Comparison of ENCODE assay signal across 9 mouse cellular contexts in genomic region chr6:77075396-77076376, GRCm38 (mm10).
DNase-seq lines count a peak whose midpoint lies in the region; ATAC-seq and TF ChIP-seq lines count a peak whose summit lies in the region.
"Had no signal": no experiment of that assay in that cellular context is flagged by ENCODE, and none has a peak within 500 bp of the region (broad histone marks: within the 10 kb centered on the region; RNA-seq: fewer than 3 reads in every experiment).

No protein-coding gene starts in this region.

- H3K27me3 ChIP-seq in heart, adult 2 months (ENCODE audit: control insufficient read depth, insufficient read depth, low read length) = no peaks in the 10 kb centered on the region
- no peaks in the 10 kb centered on the region for H3K27me3 ChIP-seq in heart, embryonic 10.5 days (ENCODE audit: insufficient read depth, poor library complexity, severe bottlenecking)
- H3K27me3 ChIP-seq in limb, embryonic 13.5 days = no peaks in the 10 kb centered on the region
- H3K27me3 ChIP-seq: liver, embryonic 15.5 days had no signal

- no peak overlapping the region for H3K9ac ChIP-seq in heart, adult 2 months (ENCODE audit: low read depth, low read length)
- no peak overlapping the region for H3K9ac ChIP-seq in limb, embryonic 13.5 days
- H3K9ac ChIP-seq: liver, embryonic 15.5 days had no signal

- H3K9me3 ChIP-seq in heart, embryonic 10.5 days = no peaks in the 10 kb centered on the region
- no peaks in the 10 kb centered on the region for H3K9me3 ChIP-seq in limb, embryonic 13.5 days
- H3K9me3 ChIP-seq: liver, embryonic 15.5 days had no signal

- DNase-seq in heart, adult 2 months = peak; percentile 7 to 18
- DNase-seq in heart, embryonic 10.5 days (ENCODE audit: low spot score) = no peak
- DNase-seq in cerebellum, postnatal 10 days = peak; percentile 99
- DNase-seq in frontal cortex, postnatal 25 days (ENCODE audit: low spot score in 2 of 2) = peak; percentile 22 to 27
- DNase-seq in kidney, postnatal 36 days = peak; percentile 88 to 92
- peak; percentile 54 for DNase-seq in retina, postnatal 7 days (ENCODE audit: low read depth, low spot score)

- no peaks in the 10 kb centered on the region for H3K4me1 ChIP-seq in heart, adult 2 months (ENCODE audit: control insufficient read depth, insufficient read depth, low read length)
- H3K4me1 ChIP-seq in heart, embryonic 10.5 days = no peaks in the 10 kb centered on the region
- no peaks in the 10 kb centered on the region for H3K4me1 ChIP-seq in limb, embryonic 13.5 days
- H3K4me1 ChIP-seq: liver, embryonic 15.5 days had no signal

- H3K4me3 ChIP-seq in heart, adult 2 months = no peak overlapping the region
- no peak overlapping the region for H3K4me3 ChIP-seq in heart, embryonic 10.5 days
- no peak overlapping the region for H3K4me3 ChIP-seq in limb, embryonic 13.5 days
- H3K4me3 ChIP-seq: liver, embryonic 15.5 days had no signal

- intact Hi-C loops in heart, adult 2 months (cut with DNase I) = no loop called here

- H3K36me3 ChIP-seq in heart, adult 2 months (ENCODE audit: control insufficient read depth, insufficient read depth, low read length) = no peaks in the 10 kb centered on the region
- no peaks in the 10 kb centered on the region for H3K36me3 ChIP-seq in heart, embryonic 10.5 days
- no peaks in the 10 kb centered on the region for H3K36me3 ChIP-seq in limb, embryonic 13.5 days
- H3K36me3 ChIP-seq: liver, embryonic 15.5 days had no signal

- H3K4me2 ChIP-seq in limb, embryonic 13.5 days (replicated peaks) = no peak overlapping the region
- H3K4me2 ChIP-seq: liver, embryonic 15.5 days had no signal

- H3K79me2 ChIP-seq in heart, adult 2 months (replicated peaks; ENCODE audit: control insufficient read depth, insufficient read depth, low read length) = no peaks in the 10 kb centered on the region

- no peak for TF ChIP-seq CTCF in heart, adult 2 months (IDR thresholded peaks at IDR 0.05)

- no peak for TF ChIP-seq EP300 in heart, adult 2 months (IDR thresholded peaks at IDR 0.05; ENCODE audit: insufficient read depth, low read depth, low read length)

- 73% methylated on average over 14 of the region's 14 CpGs for WGBS in heart, adult 2 months
- WGBS in heart, embryonic 10.5 days = 72% methylated on average over 14 of the region's 14 CpGs
- WGBS in limb, embryonic 13.5 days = 47% methylated on average over 14 of the region's 14 CpGs

- no peak overlapping the region for H3K27ac ChIP-seq in heart, adult 2 months
- no peak overlapping the region for H3K27ac ChIP-seq in heart, embryonic 10.5 days
- no peak overlapping the region for H3K27ac ChIP-seq in limb, embryonic 13.5 days
- H3K27ac ChIP-seq: liver, embryonic 15.5 days had no signal

- no peak for TF ChIP-seq POLR2A in heart, adult 2 months (IDR thresholded peaks at IDR 0.05; ENCODE audit: insufficient read depth, low read depth, low read length)

- ATAC-seq in limb, embryonic 13.5 days (ENCODE audit: low FRiP score, low read depth) = peak; percentile 48; the same call in 1 of the 2 replicates
- ATAC-seq in megakaryocyte, adult 5-6 weeks (ENCODE audit: poor library complexity, severe bottlenecking) = no peak
